Mouse (Mus musculus) kidney, embryonic 15.5 days (tissue): ENCODE data around the gene Myh9. TPM values are rescaled to one million over a fixed set of nuclear protein-coding genes. Genes with fewer than 3 reads are reported as not detected.

Source experiments
- ATAC-seq: fragments of 200-750 bp; cut with Nextera tagmentation; replicated peaks from 2 replicates; pipeline ENCODE4 v1.8.0; 2017; ENCODE audit warnings: moderate TSS enrichment; ENCODE audit not compliant: low FRiP score
- H3K27ac ChIP-seq: fragments of 300-500 bp; sonication (generic); 2 replicates; pipeline ENCODE4 v1.5.1; 2015; ENCODE audit warnings: mild to moderate bottlenecking, inconsistent platforms
- H3K27me3 ChIP-seq: fragments of 300-500 bp; sonication (generic); 2 replicates; pipeline ENCODE4 v1.6.1; 2015; ENCODE audit warnings: inconsistent platforms
- H3K36me3 ChIP-seq: fragments of 300-500 bp; sonication (generic); 2 replicates; pipeline ENCODE4 v1.6.1; 2015; ENCODE audit warnings: inconsistent platforms
- H3K4me1 ChIP-seq: fragments of 300-500 bp; sonication (generic); 2 replicates; pipeline ENCODE4 v1.6.1; 2015; ENCODE audit warnings: inconsistent platforms
- H3K4me2 ChIP-seq: fragments of 300-500 bp; sonication (generic); 2 replicates; pipeline ENCODE4 v1.6.1; 2015; ENCODE audit warnings: moderate library complexity, mild to moderate bottlenecking, inconsistent platforms
- H3K4me3 ChIP-seq: fragments of 300-500 bp; sonication (generic); replicated peaks from 2 replicates; pipeline ENCODE4 v1.5.1; 2015; ENCODE audit warnings: mild to moderate bottlenecking, inconsistent platforms
- H3K9ac ChIP-seq: fragments of 300-500 bp; sonication (generic); 2 replicates; pipeline ENCODE4 v1.6.1; 2015; ENCODE audit warnings: mild to moderate bottlenecking, inconsistent platforms
- H3K9me3 ChIP-seq: fragments of 300-500 bp; sonication (generic); replicated peaks from 2 replicates; pipeline ENCODE4 v1.6.1; 2016; ENCODE audit warnings: inconsistent platforms
- WGBS: fragments of 180-500 bp; shearing (Covaris S2); methylation state at CpG from one replicate; pipeline ENCODE4 v1.1.7; 2015; ENCODE audit warnings: mixed read lengths; 5-methylcytosine and 5-hydroxymethylcytosine counted together
- polyA plus RNA-seq: library from polyadenylated mRNA; unstranded; fragments of >200 nt; fragmentation: Nextera tagmentation; extraction: Ambion mirVana; gene quantifications from 2 replicates; pipeline ENCODE4 v1.2.1, GENCODE M21; 2015

Myh9 gene
- polyA plus RNA-seq, 1 experiment from 2014 or later: 60.2 TPM

DNA sequence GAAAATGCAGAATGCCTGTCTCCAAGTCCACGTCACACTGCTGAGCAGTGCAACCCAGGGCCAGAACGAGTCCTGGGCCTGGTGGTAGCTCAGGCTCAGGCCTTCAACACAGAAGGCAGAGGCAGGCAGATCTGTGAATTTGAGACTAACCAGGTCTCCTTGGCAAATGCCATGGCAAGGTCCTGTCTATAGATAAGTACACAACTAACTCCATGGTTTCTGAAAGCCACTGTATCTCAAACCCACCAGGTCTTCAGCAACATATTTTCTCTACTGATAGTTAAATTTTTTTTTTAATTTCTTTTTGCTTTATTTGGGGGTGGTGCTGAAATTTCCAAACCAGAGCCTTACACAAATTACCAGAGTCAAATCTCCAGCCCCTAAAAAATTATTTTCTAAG, 19.3 kb downstream of the Myh9 start:
- H3K27me3 ChIP-seq: no peaks in the 10 kb centered on the region
- H3K9ac ChIP-seq: peak overlapping the region; percentile 0; the same call in 1 of the 2 replicates
- no peak for ATAC-seq
- no peak overlapping the region for H3K4me3 ChIP-seq
- H3K27ac ChIP-seq: peak overlapping the region; percentile 86
- no peaks in the 10 kb centered on the region for H3K9me3 ChIP-seq
- WGBS: 63% methylated on average over 2 of the region's 2 CpGs
- H3K36me3 ChIP-seq: no peaks in the 10 kb centered on the region; the same call in 1 of the 2 replicates
- no peak overlapping the region for H3K4me2 ChIP-seq
- H3K4me1 ChIP-seq: peaks cover 97% of the 10 kb centered on the region

DNA sequence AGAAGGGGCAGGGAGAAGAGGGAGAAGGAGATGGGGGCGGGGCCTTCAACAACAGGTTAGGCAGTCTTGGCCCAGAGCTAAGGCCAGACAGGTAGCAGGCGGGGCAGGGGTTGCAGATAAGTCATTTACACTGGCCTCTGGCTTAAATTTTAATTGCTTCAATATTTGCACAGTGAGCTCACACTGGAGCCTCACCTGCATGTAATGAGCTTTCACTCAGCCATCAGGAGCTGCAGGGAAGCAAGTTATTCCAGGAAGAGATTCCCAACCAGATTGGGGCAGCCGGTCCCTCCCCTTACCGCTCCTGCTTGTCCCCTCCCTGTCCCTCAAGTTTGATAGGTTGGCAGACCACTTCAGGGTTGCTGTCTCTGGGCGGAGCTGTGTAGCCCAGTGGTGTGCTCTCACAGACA, 19.9 kb downstream of the Myh9 start:
- H3K27me3 ChIP-seq: no peaks in the 10 kb centered on the region
- WGBS: 46% methylated on average over 5 of the region's 5 CpGs
- 0 out of 2 replicates have a peak overlapping the region, but pooled peaks have one; percentile 9 for H3K4me2 ChIP-seq
- no peaks in the 10 kb centered on the region; the same call in 1 of the 2 replicates for H3K36me3 ChIP-seq
- H3K27ac ChIP-seq: peak overlapping the region; percentile 86
- H3K9me3 ChIP-seq: no peaks in the 10 kb centered on the region
- peak overlapping the region; percentile 0; the same call in 1 of the 2 replicates for H3K9ac ChIP-seq
- 0 out of 2 replicates have a peak, but pooled peaks have one; percentile 23 for ATAC-seq
- no peak overlapping the region for H3K4me3 ChIP-seq
- peaks cover 97% of the 10 kb centered on the region for H3K4me1 ChIP-seq

DNA sequence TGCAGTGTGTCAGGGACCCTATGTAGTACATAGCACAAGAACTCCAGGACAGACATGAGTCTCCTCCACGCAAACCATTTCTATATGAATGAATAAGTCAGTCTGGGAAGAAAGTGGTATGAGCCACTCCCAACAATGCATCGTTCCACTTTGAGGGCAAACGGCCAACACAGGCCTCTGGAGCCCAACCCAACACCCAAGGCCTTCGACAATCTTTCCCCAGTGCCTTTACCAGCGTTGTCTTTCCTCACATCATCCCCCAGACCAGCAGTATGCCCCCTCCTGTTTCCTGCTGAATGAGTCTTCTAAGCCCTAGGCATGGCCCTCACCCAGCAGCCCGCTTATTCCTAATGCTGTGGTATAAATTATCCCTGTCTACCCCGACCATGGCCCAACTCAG, 20.6 kb downstream of the Myh9 start:
- no peak for ATAC-seq
- no peaks in the 10 kb centered on the region for H3K27me3 ChIP-seq
- H3K4me2 ChIP-seq: 0 out of 2 replicates have a peak overlapping the region, but pooled peaks have one; percentile 9
- H3K4me3 ChIP-seq: no peak overlapping the region
- peak overlapping the region; percentile 86 for H3K27ac ChIP-seq
- H3K36me3 ChIP-seq: no peaks in the 10 kb centered on the region; the same call in 1 of the 2 replicates
- peaks cover 99% of the 10 kb centered on the region for H3K4me1 ChIP-seq
- H3K9me3 ChIP-seq: no peaks in the 10 kb centered on the region
- WGBS: 38% methylated on average over 7 of the region's 7 CpGs
- no peak overlapping the region for H3K9ac ChIP-seq

DNA sequence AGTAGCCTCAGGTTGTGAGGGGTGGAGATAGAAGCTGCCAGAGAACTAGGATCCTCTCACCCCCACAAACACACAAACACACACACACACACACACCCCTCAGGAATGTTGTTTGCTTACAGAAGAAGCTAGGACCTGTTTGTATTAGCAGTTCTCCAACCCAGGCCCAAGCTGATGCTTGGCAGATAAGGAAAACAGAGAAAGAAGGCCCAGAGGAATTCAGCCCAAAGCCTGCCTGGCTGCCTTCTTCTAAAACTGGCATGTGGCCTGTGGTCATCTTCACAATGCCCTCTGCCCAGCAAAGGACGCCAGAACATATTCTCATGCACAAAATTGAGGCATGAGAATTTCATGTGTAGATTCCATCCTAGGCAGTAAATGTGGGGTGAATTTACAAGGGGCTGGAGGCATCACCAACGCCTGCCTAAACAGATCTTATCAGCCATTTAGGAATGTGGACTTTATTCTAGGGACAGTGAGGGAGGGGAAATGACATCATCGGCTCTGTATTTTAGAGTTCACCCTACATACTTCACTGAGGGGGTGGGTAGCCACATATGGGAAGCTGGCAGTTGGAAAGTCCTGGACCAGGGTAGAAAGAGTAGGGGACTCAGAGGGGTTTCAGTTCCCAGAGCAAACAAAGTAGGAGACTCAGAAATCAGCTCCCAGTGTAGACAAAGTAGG, 21.4 kb downstream of the Myh9 start:
- 36% methylated on average over 3 of the region's 3 CpGs for WGBS
- Histone ChIP-seq H3K36me3 (no peaks in the 10 kb centered on the region; the same call in 1 of the 2 replicates), H3K27me3 (no peaks in the 10 kb centered on the region), H3K27ac (peak overlapping the region; percentile 86), H3K9me3 (no peaks in the 10 kb centered on the region), H3K4me3 (no peak overlapping the region), H3K4me2 (no peak overlapping the region; the same call in 1 of the 2 replicates), H3K9ac (no peak overlapping the region), H3K4me1 (peaks cover 99% of the 10 kb centered on the region)
- ATAC-seq: no peak

DNA sequence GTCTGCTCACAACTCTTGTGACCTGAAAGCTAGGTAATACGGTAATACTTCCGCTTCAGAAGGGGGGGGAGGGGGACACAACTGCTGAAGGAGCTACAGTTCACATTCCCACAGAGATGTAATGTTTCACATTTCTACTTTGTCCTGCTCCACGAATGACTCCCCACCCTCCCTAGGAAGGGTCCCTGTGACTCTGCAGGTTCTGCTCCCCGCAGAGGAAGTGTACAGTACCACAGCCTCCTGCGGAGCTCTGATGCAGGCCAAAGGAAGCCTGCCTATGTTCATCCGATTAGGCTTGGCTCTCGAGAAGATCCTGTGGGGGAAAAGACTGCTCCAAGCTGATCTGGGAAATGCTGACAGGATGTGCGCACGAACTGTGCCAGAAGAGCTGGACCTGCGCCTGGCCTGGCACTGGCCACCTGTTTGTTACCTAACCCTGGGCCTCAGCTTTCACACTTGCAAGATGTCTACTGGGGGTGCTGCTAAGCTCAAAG, 22.0 kb downstream of the Myh9 start:
- H3K9ac ChIP-seq: no peak overlapping the region
- no peak overlapping the region; the same call in 1 of the 2 replicates for H3K4me2 ChIP-seq
- peak overlapping the region; percentile 86 for H3K27ac ChIP-seq
- peaks cover 97% of the 10 kb centered on the region for H3K4me1 ChIP-seq
- no peaks in the 10 kb centered on the region for H3K27me3 ChIP-seq
- H3K9me3 ChIP-seq: no peaks in the 10 kb centered on the region
- WGBS: 72% methylated on average over 10 of the region's 10 CpGs
- no peak for ATAC-seq
- H3K4me3 ChIP-seq: no peak overlapping the region
- H3K36me3 ChIP-seq: no peaks in the 10 kb centered on the region; the same call in 1 of the 2 replicates

DNA sequence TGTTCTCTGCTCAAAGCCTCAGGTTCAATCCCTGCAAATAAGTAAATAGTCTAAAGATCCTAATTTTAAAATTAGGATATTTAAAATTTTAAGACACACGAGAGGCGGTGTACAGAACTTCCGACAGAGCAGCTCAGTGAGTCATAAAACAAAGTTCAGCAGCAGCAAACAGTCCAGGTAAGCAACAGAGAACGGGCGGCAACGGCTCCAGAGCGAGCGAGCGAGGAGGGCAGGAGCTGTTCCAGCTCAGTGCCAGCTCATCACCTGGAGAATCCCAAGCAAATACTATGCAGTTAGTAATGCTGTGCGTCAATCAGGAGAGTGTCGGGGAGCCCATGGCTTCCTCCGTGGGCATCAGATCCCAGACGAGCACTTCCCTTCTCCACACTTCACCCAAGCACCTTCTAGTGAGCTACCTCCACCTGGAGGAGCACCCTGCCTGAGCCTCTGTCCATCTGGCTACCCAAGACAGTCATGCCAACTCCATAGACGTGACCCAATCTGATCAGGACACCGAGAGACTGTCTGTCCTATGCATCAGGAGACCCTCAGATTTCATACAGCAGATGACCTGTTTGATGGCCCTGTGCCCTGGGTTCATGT, 23.3 kb downstream of the Myh9 start:
- 75% methylated on average over 15 of the region's 15 CpGs for WGBS
- ATAC-seq: no peak
- Histone ChIP-seq H3K36me3 (no peaks in the 10 kb centered on the region), H3K27me3 (no peaks in the 10 kb centered on the region), H3K9me3 (no peaks in the 10 kb centered on the region), H3K4me2 (no peak overlapping the region), H3K9ac (no peak overlapping the region), H3K4me1 (peaks cover 98% of the 10 kb centered on the region), H3K4me3 (no peak overlapping the region), H3K27ac (0 out of 2 replicates have a peak overlapping the region, but pooled peaks have one; percentile 13)

DNA sequence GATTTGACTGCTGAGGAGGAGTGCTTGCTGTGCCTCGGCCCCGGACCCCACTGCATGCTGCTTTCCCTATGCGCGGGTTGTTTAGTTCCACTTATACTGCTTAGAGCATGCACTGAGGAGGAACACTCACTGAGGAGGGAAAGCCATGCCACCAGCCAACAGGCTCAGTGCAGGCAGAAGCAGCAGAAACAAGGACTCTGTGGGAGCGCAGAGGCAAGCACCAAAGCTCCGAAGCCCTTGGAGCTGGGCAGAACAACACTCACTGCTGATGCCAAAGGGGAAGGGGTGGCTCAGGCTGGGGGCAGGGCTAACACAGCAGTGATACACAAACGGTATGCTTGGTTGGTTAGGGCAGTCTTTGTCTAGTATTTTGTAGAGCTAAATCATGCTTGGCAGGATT, 24.6 kb downstream of the Myh9 start:
- Histone ChIP-seq H3K36me3 (peaks cover 11% of the 10 kb centered on the region), H3K27ac (peak overlapping the region; percentile 70), H3K4me1 (peaks cover 90% of the 10 kb centered on the region), H3K27me3 (no peaks in the 10 kb centered on the region), H3K9ac (peak overlapping the region; percentile 27; the same call in 1 of the 2 replicates), H3K4me3 (no peak overlapping the region), H3K9me3 (no peaks in the 10 kb centered on the region), H3K4me2 (no peak overlapping the region)
- 56% methylated on average over 7 of the region's 7 CpGs for WGBS
- ATAC-seq: no peak

DNA sequence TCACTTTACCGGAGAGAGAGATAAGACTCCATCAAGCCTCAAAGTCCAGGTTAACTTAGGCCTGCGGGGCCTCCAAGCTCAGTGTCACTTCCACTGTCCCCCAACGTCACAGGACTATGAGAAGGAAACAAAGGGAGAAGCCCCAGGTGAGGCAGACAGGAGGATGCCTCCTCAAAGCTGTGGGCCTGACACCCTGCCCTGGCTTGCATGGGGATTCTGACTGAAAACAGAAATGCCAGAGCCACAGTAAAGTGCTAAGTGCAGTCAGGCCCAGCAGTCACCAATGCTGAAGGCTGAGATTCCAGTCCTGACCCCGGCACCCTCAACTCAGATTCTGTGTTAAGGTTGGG, 25.4 kb downstream of the Myh9 start:
- no peak overlapping the region for H3K4me3 ChIP-seq
- peaks cover 82% of the 10 kb centered on the region for H3K4me1 ChIP-seq
- no peaks in the 10 kb centered on the region for H3K27me3 ChIP-seq
- H3K36me3 ChIP-seq: peaks cover 20% of the 10 kb centered on the region
- no peaks in the 10 kb centered on the region for H3K9me3 ChIP-seq
- H3K9ac ChIP-seq: no peak overlapping the region
- H3K4me2 ChIP-seq: no peak overlapping the region
- WGBS: 72% methylated on average over 4 of the region's 4 CpGs
- ATAC-seq: no peak
- peak overlapping the region; percentile 70; the same call in 1 of the 2 replicates for H3K27ac ChIP-seq

DNA sequence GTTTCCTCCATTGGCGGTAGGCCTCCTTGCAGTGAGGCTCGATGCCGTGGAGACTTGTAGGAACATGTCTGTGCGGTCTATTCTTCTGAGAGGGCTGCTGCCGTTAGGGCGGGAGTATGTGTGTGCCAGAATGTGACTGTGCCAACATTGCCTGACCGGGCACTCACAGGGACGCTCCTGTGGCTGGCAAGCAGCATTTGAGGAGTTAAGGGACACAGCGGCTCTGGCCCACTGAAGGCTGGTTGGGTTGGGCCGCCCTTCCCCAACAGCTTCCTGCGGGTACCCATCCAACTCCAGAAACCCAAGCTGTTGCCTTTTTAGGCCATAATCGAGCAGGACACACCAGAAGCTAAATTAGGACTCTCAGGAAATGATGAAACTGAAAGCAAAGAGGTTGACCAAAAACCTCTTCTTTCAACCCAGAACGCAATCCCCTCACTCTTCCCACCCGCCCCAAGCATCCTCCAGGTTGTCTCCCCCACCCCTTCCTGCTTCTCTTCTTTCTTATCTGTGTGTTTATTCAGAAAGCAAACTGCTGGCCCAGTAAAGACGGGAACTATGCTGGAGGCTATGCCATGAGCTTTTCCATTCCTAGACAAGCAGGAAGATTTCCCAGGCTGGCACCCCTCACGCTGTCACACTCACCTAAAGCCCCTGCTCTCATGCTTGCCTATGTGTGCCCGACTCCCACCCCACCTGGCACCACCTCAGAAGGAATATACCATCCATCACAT, 25.9 kb downstream of the Myh9 start:
- H3K4me1 ChIP-seq: peaks cover 77% of the 10 kb centered on the region
- WGBS: 65% methylated on average over 17 of the region's 17 CpGs
- ATAC-seq: no peak

DNA sequence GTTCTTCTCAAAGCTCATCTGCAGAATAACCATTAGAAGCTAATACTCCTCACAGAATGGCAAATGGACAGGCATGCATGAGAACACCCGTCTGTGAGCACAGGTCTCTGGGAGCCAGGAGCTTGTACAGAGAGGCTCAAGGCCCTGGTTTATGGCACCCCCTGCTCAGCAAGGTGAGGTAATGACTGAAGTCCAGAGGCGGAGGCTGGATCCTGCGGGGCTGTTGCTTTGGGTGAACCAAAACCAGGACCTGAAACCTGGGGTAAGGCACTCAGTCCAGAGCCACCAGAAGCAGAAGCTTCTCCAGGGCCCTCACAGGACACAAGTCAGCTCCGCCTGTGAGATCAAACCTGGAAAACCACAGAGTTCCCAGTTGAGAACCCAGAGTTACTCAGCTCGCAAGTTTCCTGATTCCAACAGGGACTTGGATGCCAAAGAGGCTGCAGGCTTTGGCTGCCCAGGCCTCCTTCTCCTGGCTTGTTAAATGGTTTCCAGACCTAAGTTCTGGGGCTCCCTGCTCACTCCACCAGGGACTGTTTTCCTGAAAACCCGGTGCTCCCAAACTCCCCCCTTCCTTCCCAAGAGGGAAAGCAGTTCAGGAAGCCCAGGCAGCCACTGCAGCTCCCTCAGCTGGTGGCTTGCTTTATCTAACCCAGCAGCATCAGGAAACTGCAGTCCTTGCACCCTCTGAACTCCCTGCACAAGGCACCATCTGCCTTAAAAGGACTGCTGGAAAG, 28.2 kb downstream of the Myh9 start:
- Histone ChIP-seq H3K27me3 (no peaks in the 10 kb centered on the region), H3K27ac (peak overlapping the region; percentile 29; the same call in 1 of the 2 replicates), H3K4me1 (peaks cover 72% of the 10 kb centered on the region), H3K9me3 (no peaks in the 10 kb centered on the region), H3K4me3 (no peak overlapping the region), H3K4me2 (no peak overlapping the region), H3K9ac (peak overlapping the region; percentile 11; the same call in 1 of the 2 replicates), H3K36me3 (peaks cover 46% of the 10 kb centered on the region)
- WGBS: 57% methylated on average over 6 of the region's 6 CpGs
- ATAC-seq: no peak

More for the DNA sequence above, 25.9 kb downstream of the Myh9 start:
- Histone ChIP-seq H3K4me3 (no peak overlapping the region), H3K27me3 (no peaks in the 10 kb centered on the region), H3K27ac (peak overlapping the region; percentile 70), H3K36me3 (peaks cover 25% of the 10 kb centered on the region), H3K9ac (no peak overlapping the region), H3K9me3 (no peaks in the 10 kb centered on the region), H3K4me2 (no peak overlapping the region)

DNA sequence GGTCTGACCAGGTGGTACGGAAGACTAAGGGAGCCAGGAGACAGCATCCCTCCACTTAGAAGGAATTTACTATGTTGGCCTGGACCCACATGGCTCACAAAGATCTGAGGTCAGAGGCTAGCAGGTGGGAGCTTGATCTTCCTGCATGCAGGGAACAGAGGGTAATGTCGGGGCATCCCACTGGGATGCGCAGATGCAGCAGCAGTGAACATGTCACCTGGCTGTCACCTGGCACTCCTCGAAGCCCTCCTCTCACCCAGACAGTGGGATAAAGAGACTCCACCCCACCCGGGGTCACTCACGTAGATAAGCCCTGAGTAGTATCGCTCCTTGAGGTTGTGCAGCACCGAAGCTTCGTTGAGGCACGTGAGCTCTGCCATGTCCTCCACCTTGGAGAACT, 29.4 kb downstream of the Myh9 start:
- Histone ChIP-seq H3K4me1 (peaks cover 62% of the 10 kb centered on the region), H3K4me2 (no peak overlapping the region), H3K27me3 (no peaks in the 10 kb centered on the region), H3K9me3 (no peaks in the 10 kb centered on the region), H3K27ac (no peak overlapping the region), H3K36me3 (peaks cover 56% of the 10 kb centered on the region), H3K4me3 (no peak overlapping the region), H3K9ac (no peak overlapping the region)
- no peak for ATAC-seq
- WGBS: 98% methylated on average over 10 of the region's 10 CpGs
